Mouse (Mus musculus) small intestine, adult 2 months (tissue): ENCODE measurements at regions not wholly inside any gene's neighbourhood (a gene's known extent, or its start where the extent isn't known, plus 50 kb on each side); places are given as distances from the start of the nearest gene placed in this dataset.

Experiments used
- CTCF ChIP-seq: fragments of 200-500 bp; IDR thresholded peaks from 2 replicates; pipeline ENCODE4 v1.5.1; 2012; ENCODE audit warnings: low read depth, mild to moderate bottlenecking, control low read depth, inconsistent platforms, low read length, moderate library complexity, mixed read lengths; ENCODE audit not compliant: insufficient replicate concordance, insufficient read length; ENCODE audit errors: extremely low read depth
- POLR2A ChIP-seq: fragments of 200-500 bp; IDR thresholded peaks from 2 replicates; pipeline ENCODE4 v1.6.1; 2012; ENCODE audit warnings: low read depth, mild to moderate bottlenecking, control low read depth, inconsistent platforms, low read length, moderate library complexity

- TF ChIP-seq POLR2A (no peak), CTCF (no peak)
Observed at GRCm38 (mm10) chr12:109799395-109799794, 199.3 kb upstream of the Rtl1 start.
